Mouse (Mus musculus): ENCODE data around the gene Phxr2. TPM values are rescaled to one million over a fixed set of nuclear protein-coding genes. Genes with fewer than 3 reads are reported as not detected.
"Not testable (repeated sequence)": the region's sequence is repeated elsewhere in the genome, so short reads cannot be mapped to it uniquely, and the experiment has no call there.

Phxr2 gene
- polyA plus RNA-seq, 1 experiment from 2014 or later: not detected

DNA sequence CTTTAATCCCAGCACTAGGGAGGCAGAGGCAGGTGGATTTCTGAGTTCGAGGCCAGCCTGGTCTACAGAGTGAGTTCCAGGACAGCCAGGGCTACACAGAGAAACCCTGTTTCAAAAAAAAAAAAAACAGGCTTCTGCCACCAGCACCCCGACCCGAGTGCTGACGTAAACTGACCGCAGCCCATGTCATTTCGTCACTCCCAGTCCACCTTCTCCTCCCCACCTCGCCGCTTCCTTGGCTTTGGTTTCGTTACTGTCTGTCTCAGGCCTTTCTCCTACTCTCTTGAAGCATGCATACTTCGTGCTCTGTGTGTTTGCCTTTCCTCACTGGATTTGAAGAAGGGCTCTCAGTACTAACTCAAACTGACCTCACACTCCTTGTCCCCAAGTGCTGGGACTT lies 31.6 kb upstream of the Phxr2 start:
- 92% methylated on average over 10 of the region's 10 CpGs for WGBS
- not testable (repeated sequence) for H3K4me2 ChIP-seq; H3K4me1 ChIP-seq; H3K9me3 ChIP-seq; H3K36me3 ChIP-seq; ATAC-seq (ENCODE audit: insufficient number of reproducible peaks, low FRiP score, low TSS enrichment, low read depth); H3K27ac ChIP-seq; H3K4me3 ChIP-seq; H3K27me3 ChIP-seq; H3K9ac ChIP-seq

DNA sequence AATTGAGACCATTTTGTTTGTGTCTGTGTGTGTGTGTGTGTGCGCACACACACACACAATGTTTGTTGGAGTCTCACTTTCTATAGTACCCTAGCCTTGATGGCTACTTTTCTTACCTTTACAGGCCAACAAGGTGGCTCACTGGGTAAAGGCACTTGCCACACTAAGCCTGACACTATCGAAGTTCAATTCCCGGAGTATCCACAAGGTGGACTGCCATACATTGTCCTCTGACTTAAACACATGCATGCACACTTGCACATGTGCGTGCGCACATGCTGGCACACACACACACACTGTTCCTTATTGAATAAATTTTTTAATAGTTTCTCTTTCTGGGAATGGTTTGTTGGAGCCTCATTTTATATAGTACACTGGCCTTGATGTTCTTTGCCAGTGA lies 30.7 kb upstream of the Phxr2 start:
- Histone ChIP-seq H3K4me1 (0 out of 2 replicates have a peak, but pooled peaks cover 4% of the 10 kb centered on the region), H3K36me3 (peaks cover 4% of the 10 kb centered on the region; the same call in 1 of the 2 replicates), H3K4me2 (no peak overlapping the region), H3K4me3 (no peak overlapping the region), H3K27ac (no peak overlapping the region), H3K27me3 (no peaks in the 10 kb centered on the region), H3K9ac (no peak overlapping the region), H3K9me3 (no peaks in the 10 kb centered on the region)
- 87% methylated on average over 5 of the region's 5 CpGs for WGBS
- no peak for ATAC-seq (ENCODE audit: insufficient number of reproducible peaks, low FRiP score, low TSS enrichment, low read depth)

DNA sequence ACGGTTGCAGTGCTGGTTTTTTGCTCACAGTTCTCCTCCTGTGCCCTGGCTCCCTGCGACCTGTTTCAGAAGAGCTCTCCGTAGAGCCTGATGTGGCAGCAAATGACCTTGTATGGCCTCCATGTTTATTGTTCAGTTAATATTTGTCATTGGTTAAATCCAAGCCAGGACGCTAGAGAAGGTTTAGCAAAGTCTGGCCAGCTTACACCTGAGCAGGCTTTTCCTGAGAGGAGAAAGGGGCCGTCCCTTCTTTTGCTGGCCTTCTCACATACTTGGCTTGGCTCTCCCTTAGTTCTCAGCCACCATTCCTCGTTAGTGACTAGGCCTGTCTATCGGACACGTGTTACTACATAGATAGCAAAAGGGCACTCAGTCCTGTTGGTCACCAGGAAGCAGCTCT lies 28.5 kb upstream of the Phxr2 start:
- no peaks in the 10 kb centered on the region for H3K9me3 ChIP-seq

DNA sequence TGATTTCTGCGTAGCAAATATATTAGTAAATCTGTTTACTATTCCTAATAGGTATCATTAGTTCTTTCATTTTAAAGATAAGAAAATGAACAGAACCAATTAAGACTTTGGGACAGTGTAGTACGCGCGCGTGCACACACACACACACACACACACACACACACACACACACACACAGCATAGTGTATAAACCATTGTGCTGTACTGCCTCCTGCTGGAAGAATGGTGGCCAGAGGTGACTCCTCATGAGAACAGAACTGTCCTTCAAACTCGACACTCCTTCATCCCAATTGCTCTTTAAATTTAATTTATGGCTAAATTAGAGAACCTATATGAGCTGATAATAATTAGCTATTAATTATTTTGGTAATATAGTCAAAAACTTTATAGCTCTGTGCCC lies 25.9 kb upstream of the Phxr2 start:
- no peak for ATAC-seq (ENCODE audit: insufficient number of reproducible peaks, low FRiP score, low TSS enrichment, low read depth)
- Histone ChIP-seq H3K27ac (no peak overlapping the region), H3K4me2 (no peak overlapping the region), H3K36me3 (peaks cover 7% of the 10 kb centered on the region; the same call in 1 of the 2 replicates), H3K9ac (no peak overlapping the region), H3K4me3 (no peak overlapping the region), H3K27me3 (no peaks in the 10 kb centered on the region), H3K9me3 (no peaks in the 10 kb centered on the region), H3K4me1 (no peaks in the 10 kb centered on the region)
- WGBS: 88% methylated on average over 6 of the region's 6 CpGs

More for the DNA sequence above, 28.5 kb upstream of the Phxr2 start:
- Histone ChIP-seq H3K4me2 (no peak overlapping the region), H3K27me3 (no peaks in the 10 kb centered on the region), H3K4me1 (0 out of 2 replicates have a peak, but pooled peaks cover 4% of the 10 kb centered on the region), H3K27ac (no peak overlapping the region), H3K36me3 (peaks cover 7% of the 10 kb centered on the region; the same call in 1 of the 2 replicates), H3K4me3 (no peak overlapping the region), H3K9ac (no peak overlapping the region)
- ATAC-seq (ENCODE audit: insufficient number of reproducible peaks, low FRiP score, low TSS enrichment, low read depth): no peak
- 84% methylated on average over 8 of the region's 8 CpGs for WGBS

DNA sequence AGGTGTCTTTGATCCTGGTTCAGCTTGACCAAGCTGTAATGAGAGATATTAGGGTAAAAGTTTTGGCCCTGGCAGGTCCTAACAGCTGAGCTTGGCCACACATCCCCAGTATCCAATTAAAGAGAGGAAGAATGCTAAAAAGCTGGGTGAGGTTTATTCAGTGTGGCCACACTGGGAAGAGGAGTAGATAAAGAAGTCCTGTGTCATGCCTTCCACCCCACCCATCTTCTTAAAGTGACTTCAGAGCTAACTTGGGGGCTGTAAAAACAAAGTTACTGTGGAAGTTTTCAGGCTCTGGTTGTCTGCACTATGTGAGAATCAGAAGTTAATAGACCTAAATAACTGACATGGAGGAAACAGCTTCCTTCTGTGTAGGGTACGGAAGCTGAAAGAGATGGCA lies 25.5 kb upstream of the Phxr2 start:
- H3K27me3 ChIP-seq: no peaks in the 10 kb centered on the region
- 91% methylated on average over 1 of the region's 1 CpGs for WGBS
- no peak overlapping the region for H3K27ac ChIP-seq
- H3K4me3 ChIP-seq: no peak overlapping the region
- no peaks in the 10 kb centered on the region for H3K4me1 ChIP-seq
- peaks cover 7% of the 10 kb centered on the region; the same call in 1 of the 2 replicates for H3K36me3 ChIP-seq
- ATAC-seq (ENCODE audit: insufficient number of reproducible peaks, low FRiP score, low TSS enrichment, low read depth): no peak
- H3K4me2 ChIP-seq: no peak overlapping the region
- H3K9ac ChIP-seq: no peak overlapping the region
- H3K9me3 ChIP-seq: no peaks in the 10 kb centered on the region

DNA sequence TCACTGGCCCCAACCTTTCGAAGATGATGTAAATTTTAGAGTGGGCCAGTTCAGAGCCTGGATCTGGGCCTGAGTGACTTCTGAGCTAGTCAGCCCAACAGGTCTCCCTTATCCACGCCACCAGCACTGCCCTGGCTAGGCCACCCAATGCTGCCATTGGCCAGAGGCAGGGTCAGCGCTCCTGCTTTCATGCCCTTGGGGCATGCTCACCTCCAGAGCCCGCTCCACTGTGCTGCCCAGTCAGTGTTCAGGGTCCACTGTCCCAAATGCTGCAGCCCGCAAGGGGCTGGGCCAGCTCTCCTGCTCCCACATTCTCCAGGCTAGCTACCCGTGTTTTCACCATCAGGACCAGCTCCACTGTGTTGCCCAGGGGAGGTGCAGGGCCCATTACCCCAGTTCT lies 23.9 kb upstream of the Phxr2 start:
- no peak for ATAC-seq (ENCODE audit: insufficient number of reproducible peaks, low FRiP score, low TSS enrichment, low read depth)
- H3K4me2 ChIP-seq: no peak overlapping the region

DNA sequence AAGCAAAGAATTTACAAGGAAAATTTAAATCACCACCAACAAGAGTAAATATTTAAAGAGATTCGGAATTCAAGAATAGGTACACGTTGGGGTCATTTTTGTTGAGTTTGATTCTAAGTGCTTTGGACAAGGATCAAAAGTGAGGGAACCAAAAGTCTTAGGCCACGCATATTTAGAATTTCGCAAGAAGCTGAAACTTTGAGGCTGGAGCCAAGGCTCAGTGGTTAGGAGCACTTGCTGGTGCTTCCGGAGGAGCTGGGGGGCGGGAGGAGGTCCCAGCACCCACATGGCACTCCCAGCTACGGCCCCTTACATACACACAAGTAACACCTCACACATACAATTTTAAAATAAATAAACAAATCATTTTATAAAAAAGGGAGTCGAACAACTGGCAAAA lies 20.5 kb upstream of the Phxr2 start:
- H3K4me1 ChIP-seq: no peaks in the 10 kb centered on the region
- no peaks in the 10 kb centered on the region for H3K27me3 ChIP-seq
- no peak overlapping the region for H3K4me2 ChIP-seq
- no peak overlapping the region for H3K9ac ChIP-seq
- no peaks in the 10 kb centered on the region for H3K9me3 ChIP-seq
- H3K4me3 ChIP-seq: no peak overlapping the region
- WGBS: 90% methylated on average over 8 of the region's 8 CpGs
- ATAC-seq (ENCODE audit: insufficient number of reproducible peaks, low FRiP score, low TSS enrichment, low read depth): no peak
- H3K27ac ChIP-seq: no peak overlapping the region
- H3K36me3 ChIP-seq: 0 out of 2 replicates have a peak, but pooled peaks cover 3% of the 10 kb centered on the region

More for the DNA sequence above, 23.9 kb upstream of the Phxr2 start:
- 91% methylated on average over 6 of the region's 6 CpGs for WGBS
- H3K27me3 ChIP-seq: no peaks in the 10 kb centered on the region
- H3K36me3 ChIP-seq: peaks cover 7% of the 10 kb centered on the region; the same call in 1 of the 2 replicates
- H3K9ac ChIP-seq: no peak overlapping the region
- no peak overlapping the region for H3K27ac ChIP-seq
- no peak overlapping the region for H3K4me3 ChIP-seq
- H3K9me3 ChIP-seq: no peaks in the 10 kb centered on the region
- H3K4me1 ChIP-seq: no peaks in the 10 kb centered on the region

DNA sequence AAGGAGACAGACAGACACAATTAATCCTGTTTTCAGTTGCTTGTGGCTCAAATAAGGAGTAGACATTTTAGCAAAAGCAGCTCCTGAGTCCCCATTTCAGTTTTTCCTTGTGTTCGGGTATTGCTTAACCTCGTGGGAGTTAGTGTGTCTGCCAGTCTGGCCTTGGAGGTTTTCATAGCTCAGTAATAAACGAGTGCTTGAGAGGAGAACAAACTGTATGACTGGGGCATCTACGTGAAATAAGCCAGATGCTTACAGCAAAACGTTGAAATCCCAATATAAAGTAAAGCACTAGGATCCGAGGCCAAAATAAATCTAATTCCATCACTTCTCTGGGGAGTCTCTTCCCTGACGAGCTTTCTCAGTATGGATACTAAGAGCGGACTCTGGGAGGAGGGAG lies 19.5 kb upstream of the Phxr2 start:
- Histone ChIP-seq H3K27ac (no peak overlapping the region), H3K9me3 (no peaks in the 10 kb centered on the region), H3K4me1 (no peaks in the 10 kb centered on the region), H3K4me2 (no peak overlapping the region), H3K4me3 (no peak overlapping the region), H3K27me3 (no peaks in the 10 kb centered on the region), H3K9ac (no peak overlapping the region), H3K36me3 (0 out of 2 replicates have a peak, but pooled peaks cover 3% of the 10 kb centered on the region)
- ATAC-seq (ENCODE audit: insufficient number of reproducible peaks, low FRiP score, low TSS enrichment, low read depth): no peak
- 75% methylated on average over 8 of the region's 8 CpGs for WGBS

DNA sequence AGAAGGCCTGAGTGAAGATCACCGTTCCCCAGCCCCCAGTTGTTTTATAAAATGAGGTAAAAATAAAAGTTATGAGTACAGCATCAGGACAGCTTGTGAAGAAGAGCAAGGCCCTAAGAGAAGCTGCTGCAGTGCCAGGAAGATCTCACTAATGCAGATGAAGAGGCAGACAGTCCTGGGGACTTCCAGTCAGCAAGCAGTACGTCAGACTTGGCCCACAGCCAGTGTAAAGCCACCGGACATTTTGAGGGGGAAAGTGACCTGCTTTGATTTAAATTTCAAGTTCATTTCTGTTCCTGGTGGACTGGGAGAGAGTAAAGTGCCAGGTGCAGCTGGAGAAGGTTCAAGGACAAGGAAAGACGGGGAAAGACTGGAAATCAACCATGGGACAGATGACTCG lies 10.2 kb upstream of the Phxr2 start:
- H3K9me3 ChIP-seq: no peaks in the 10 kb centered on the region
- H3K4me1 ChIP-seq: 0 out of 2 replicates have a peak, but pooled peaks cover under 1% of the 10 kb centered on the region
- 0 out of 2 replicates have a peak, but pooled peaks cover 2% of the 10 kb centered on the region for H3K36me3 ChIP-seq
- H3K9ac ChIP-seq: no peak overlapping the region
- no peak for ATAC-seq (ENCODE audit: insufficient number of reproducible peaks, low FRiP score, low TSS enrichment, low read depth)
- H3K27me3 ChIP-seq: no peaks in the 10 kb centered on the region
- WGBS: 60% methylated on average over 5 of the region's 5 CpGs
- no peak overlapping the region for H3K4me2 ChIP-seq
- H3K27ac ChIP-seq: no peak overlapping the region
- no peak overlapping the region for H3K4me3 ChIP-seq

DNA sequence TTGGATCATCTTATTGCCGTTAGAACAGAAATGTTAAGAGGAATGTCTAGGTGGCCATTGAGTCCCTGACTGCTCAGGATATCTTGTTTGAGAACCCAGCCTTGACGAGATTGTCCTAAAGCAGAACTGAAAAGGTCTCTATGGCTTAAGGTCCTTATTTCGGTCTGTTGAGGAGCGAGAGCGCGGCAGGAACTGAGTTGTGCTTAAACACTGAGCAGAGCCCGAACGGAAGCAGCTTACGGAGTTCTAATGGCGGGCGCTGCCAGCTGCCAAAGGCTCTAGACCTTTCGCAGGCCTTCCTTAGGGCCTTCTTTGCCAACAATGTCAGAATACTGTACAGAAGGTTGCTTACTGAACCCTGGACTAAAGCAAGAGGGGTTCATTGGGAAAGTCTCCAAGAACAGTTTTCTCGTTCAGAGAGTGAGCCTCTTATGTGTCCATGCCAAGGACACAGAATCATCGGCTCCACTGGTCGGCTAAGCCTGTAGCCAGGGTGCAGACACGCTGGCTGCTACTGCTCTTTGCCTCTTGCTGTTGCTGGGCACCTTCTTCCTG lies 7.3 kb upstream of the Phxr2 start:
- no peak for ATAC-seq (ENCODE audit: insufficient number of reproducible peaks, low FRiP score, low TSS enrichment, low read depth)
- Histone ChIP-seq H3K27me3 (no peaks in the 10 kb centered on the region), H3K27ac (no peak overlapping the region), H3K9me3 (no peaks in the 10 kb centered on the region), H3K4me2 (no peak overlapping the region), H3K4me3 (no peak overlapping the region), H3K36me3 (0 out of 2 replicates have a peak, but pooled peaks cover 2% of the 10 kb centered on the region), H3K9ac (no peak overlapping the region), H3K4me1 (peaks cover 12% of the 10 kb centered on the region)
- WGBS: 91% methylated on average over 16 of the region's 16 CpGs

DNA sequence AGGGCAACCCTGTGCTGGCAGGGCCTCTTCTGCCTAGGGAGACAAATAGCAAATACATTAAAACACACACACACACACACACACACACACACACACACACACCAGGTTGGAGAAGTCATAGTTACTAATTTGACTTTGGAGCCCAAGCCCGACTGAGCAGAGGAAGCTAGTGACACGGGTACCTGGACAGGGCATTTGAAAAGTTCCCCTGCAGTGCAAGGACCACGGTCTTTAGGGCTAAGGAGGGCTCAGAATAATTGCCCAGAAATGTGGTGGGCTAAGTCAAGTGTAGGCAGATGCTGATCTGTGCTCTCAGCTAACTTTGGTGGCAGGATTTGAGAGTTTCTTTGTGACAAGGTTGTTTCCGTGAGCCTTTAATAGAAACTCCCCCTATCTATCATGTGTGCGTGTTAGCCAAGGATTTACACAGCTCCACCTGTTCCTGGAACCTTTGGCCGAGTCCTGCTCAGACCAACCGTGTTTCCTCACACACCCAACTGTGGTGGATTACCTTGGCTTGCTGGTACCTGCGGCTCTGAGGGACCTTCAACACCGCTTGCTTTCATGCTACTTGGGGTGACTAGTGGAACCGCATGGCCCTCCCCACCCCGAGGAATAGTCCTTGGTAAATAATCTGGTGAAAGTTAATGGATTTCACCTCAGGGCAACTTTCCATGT lies 6.6 kb upstream of the Phxr2 start:
- H3K4me2 ChIP-seq: no peak overlapping the region
- H3K4me1 ChIP-seq: peaks cover 12% of the 10 kb centered on the region
- H3K4me3 ChIP-seq: no peak overlapping the region
- no peak for ATAC-seq (ENCODE audit: insufficient number of reproducible peaks, low FRiP score, low TSS enrichment, low read depth)
- 85% methylated on average over 11 of the region's 11 CpGs for WGBS
- no peaks in the 10 kb centered on the region for H3K27me3 ChIP-seq
- H3K36me3 ChIP-seq: 0 out of 2 replicates have a peak, but pooled peaks cover 2% of the 10 kb centered on the region
- H3K27ac ChIP-seq: no peak overlapping the region
- H3K9ac ChIP-seq: no peak overlapping the region
- no peaks in the 10 kb centered on the region for H3K9me3 ChIP-seq

DNA sequence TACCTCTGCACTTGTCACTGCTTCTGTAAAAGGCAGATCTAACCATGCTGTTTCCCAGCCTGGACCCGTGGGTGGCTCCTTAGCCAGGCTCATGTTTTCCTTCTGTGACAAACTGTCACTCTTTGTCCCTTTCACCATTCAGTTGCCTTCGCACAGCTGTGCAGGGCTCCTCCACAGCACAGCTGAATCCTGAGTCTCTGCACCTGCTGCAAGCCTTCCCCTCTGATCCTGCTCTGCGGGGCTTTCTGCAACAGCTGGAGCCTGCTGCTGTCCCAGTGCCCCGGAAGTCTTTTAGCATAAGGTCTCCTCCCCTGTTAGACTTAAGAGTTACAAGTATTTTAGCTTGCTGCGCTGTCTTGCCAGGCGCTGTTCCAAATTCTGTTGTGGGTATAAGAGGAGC lies 6.1 kb upstream of the Phxr2 start:
- Histone ChIP-seq H3K9me3 (no peaks in the 10 kb centered on the region), H3K27me3 (no peaks in the 10 kb centered on the region), H3K9ac (no peak overlapping the region), H3K36me3 (0 out of 2 replicates have a peak, but pooled peaks cover 2% of the 10 kb centered on the region), H3K4me2 (no peak overlapping the region), H3K4me3 (no peak overlapping the region), H3K4me1 (peaks cover 12% of the 10 kb centered on the region), H3K27ac (no peak overlapping the region)
- 0 out of 2 replicates have a peak, but pooled peaks have one; percentile 45 for ATAC-seq (ENCODE audit: insufficient number of reproducible peaks, low FRiP score, low TSS enrichment, low read depth)
- 72% methylated on average over 6 of the region's 6 CpGs for WGBS
